Mouse (Mus musculus) megakaryocyte progenitor cell, adult 5-6 weeks (primary cell): ENCODE results near the gene Gm27029. TPM values are rescaled to one million over a fixed set of nuclear protein-coding genes. Genes with fewer than 3 reads are reported as not detected.
"Not testable (repeated sequence)": the region's sequence is repeated elsewhere in the genome, so short reads cannot be mapped to it uniquely, and the experiment has no call there.

Experiments
- ATAC-seq: replicated peaks from 2 replicates; pipeline ENCODE4 v1.8.0; 2016; ENCODE audit warnings: mild to moderate bottlenecking, moderate TSS enrichment, inconsistent platforms; ENCODE audit not compliant: poor library complexity
- total RNA-seq, 2 experiments: library from RNA; stranded (forward) in 1 of 2; stranded (reverse) in 1 of 2; fragments of 157-497, 149-512 nt in 1 of 2; fragments of 200-1000 nt in 1 of 2; gene quantifications; 2 replicates each; pipeline versions ENCODE4 v1.2.3 to v1.2.4; 2015 to 2017

Gene Gm27029
- total RNA-seq, 2 experiments from 2014 or later: 0.25 to 3.9 TPM

GRCm38 (mm10) chr11:101424925-101425813 is 573 bp upstream of the Gm27029 start, which contains the start of the genes Rundc1 and Ptges3l:
Rundc1 (plus strand) TSS chr11:101425085.
Ptges3l (minus strand) TSS chr11:101425333.
- peak; percentile 99 for ATAC-seq

DNA sequence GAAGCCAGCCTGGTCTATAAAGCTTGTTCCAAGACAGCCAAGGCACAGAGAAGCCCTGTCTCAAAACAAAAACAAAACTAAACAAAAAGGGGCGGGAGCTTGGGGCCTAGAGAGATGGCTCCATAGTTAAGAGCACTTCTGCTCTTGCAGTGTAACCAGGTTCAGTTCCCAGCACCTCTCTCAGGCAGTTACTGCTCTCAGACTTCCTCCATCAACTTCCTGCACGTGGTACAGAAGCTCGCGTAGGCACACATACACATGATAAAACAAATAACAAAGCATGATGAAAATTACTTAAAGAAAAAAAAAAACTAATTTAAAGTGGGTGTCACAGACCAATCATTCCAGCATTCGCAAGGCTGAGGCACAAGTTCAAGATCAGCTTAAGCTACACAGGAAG is 4.4 kb downstream of the Gm27029 start:
- ATAC-seq: no peak

GRCm38 (mm10) chr11:101419610-101420009 is 5.0 kb downstream of the Gm27029 start:
- ATAC-seq: no peak

DNA sequence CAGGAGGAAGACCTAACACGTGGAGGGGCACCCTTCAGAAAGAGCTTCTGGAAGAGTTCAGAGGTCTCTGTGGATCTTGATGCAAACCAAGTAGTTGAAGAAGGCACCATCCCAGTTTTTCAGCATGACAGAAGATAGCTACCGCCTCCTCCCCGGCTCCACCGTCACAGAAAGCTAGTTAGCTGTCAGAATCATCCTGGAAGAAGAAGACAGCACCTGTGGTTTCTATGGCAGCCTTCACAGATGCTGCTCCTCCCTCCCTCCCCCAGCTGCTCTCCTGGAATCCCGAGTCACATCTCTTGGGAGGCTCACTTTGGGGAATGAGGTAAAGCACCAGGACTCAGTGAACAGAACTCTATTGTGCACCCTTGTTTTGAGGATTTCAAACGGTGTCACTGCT is 5.6 kb downstream of the Gm27029 start:
- no peak for ATAC-seq

- peak; percentile 93 for ATAC-seq
These were observed 7.3 kb downstream of the Gm27029 start, which contains the start of gene Aarsd1 for GRCm38 (mm10) chr11:101417101-101417855. Aarsd1 (minus strand) TSS chr11:101417615.

GRCm38 (mm10) chr11:101416433-101417100 is 8.0 kb downstream of the Gm27029 start:
- ATAC-seq: peak; percentile 76

- ATAC-seq: no peak
These were observed 9.3 kb downstream of the Gm27029 start for GRCm38 (mm10) chr11:101415306-101415705.

DNA sequence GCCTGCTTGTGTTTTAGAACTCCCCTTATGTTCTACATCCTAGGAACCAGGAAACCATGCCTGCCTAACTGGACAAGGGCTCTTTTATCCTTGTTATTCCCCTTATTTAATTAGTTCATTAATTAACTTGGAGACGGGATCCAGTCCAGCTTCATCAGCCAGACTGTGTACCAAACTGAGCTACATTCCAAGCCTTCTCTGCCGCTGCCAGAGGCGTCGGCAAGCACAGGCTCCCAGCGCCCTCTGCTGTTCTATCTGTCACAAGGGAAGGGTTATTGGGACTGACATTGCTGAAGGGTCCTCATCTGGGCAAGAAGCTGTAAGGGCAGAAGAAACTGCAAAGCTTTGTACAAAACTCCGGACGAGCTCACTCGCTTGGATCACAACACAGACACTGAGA is 29.5 kb downstream of the Gm27029 start:
- peak; percentile 95 for ATAC-seq

GRCm38 (mm10) chr11:101381817-101382216 is 42.8 kb downstream of the Gm27029 start:
- no peak for ATAC-seq

DNA sequence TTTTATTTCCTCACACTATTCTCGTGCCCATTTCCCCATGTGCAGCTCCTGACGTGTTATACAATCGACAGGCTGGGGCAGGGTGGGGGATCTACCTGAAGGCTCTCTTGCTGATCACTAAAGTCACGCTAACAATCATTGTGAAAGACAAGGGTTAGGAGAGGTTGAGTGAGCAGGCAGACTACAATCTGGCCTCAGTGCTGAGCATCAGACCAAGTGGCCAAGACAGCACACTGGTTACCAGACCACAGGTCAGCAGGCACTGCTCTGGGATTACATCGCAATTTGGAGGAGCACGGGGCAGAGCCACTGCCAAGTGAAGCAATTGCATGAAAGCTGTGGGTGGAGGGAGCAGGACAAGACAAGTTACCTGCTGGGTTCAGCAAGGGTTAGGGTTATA is 45.7 kb downstream of the Gm27029 start:
- ATAC-seq: no peak

- ATAC-seq: not testable (repeated sequence)
These were observed 46.4 kb downstream of the Gm27029 start for GRCm38 (mm10) chr11:101378196-101378595.

- no peak for ATAC-seq
These were observed 50.1 kb downstream of the Gm27029 start for GRCm38 (mm10) chr11:101374421-101374938.

GRCm38 (mm10) chr11:101370141-101370540 is 54.5 kb downstream of the Gm27029 start:
- ATAC-seq: no peak

GRCm38 (mm10) chr11:101367326-101367935 is 57.2 kb downstream of the Gm27029 start, which contains the start of gene G6pc:
G6pc (plus strand) TSS chr11:101367561.
- no peak for ATAC-seq

DNA sequence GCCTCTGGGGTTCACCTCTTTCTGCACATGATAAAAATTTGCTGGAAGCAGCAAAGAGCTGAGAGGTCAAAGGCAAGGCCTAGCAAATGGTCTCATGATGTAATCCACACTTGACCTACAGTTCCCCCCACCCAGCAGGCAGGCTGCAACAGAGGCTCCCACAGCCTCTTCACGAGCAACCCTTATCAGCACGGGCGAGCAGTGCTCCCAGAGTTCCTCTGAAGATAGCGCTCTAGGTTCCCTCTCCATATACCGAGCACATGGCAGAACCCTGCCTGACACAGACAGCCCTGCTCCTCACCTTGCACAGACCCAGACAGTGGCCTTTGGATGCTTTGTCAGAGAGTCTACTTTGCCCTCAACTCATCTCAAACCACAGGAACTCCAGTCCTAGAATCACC is 60.1 kb downstream of the Gm27029 start:
- ATAC-seq: peak; percentile 39; the same call in 1 of the 2 replicates

- ATAC-seq: no peak
These were observed 63.9 kb downstream of the Gm27029 start for GRCm38 (mm10) chr11:101360651-101361113.

DNA sequence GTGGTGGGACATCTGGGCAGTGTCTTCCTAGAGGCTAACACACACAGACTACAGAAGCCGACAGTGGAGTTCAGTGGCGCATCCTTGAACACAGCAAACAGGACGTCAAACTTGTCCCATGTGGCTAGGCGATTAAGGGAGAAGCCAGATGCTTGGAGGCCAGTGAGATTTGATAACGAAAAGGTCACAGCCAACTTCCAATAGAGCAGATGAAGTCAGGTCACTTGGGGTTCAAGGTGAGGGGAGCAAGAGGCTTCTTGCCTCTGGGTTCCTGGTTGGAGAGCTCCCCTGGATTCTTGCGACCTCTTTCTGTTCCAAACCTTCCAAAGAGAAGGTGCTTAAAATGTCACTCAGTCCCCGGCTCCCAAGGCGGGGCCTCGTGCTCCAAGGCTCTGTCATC is 64.8 kb downstream of the Gm27029 start:
- no peak for ATAC-seq

GRCm38 (mm10) chr11:101357505-101358182 is 67.0 kb downstream of the Gm27029 start:
- ATAC-seq: peak; percentile 82
